Mouse (Mus musculus): ENCODE measurements at regions not wholly inside any gene's neighbourhood (a gene's known extent, or its start where the extent isn't known, plus 50 kb on each side); places are given as distances from the start of the nearest gene placed in this dataset.

- Histone ChIP-seq H3K9ac (no peak overlapping the region), H3K4me3 (ENCODE audit: low read depth, low read length) (no peak overlapping the region), H3K9me3 (ENCODE audit: low read depth, low read length) (peaks cover 9% of the 10 kb centered on the region), H3K27ac (ENCODE audit: low read depth) (no peak overlapping the region), H3K36me3 (ENCODE audit: insufficient read depth) (no peaks in the 10 kb centered on the region), H3K4me2 (no peak overlapping the region), H3K27me3 (ENCODE audit: insufficient read depth, low read length) (no peaks in the 10 kb centered on the region), H3K4me1 (ENCODE audit: insufficient read depth) (no peaks in the 10 kb centered on the region)
- no peak for ATAC-seq (ENCODE audit: insufficient read depth)
- no peak for DNase-seq
- TF ChIP-seq CTCF (IDR thresholded peaks at IDR 0.05; ENCODE audit: low read depth) = no peak
- 86% methylated on average over 2 of the region's 2 CpGs for WGBS
These were observed 55.3 kb upstream of the Spaca1 start for GRCm38 (mm10) chr4:34105251-34105650.

- Histone ChIP-seq H3K9me3 (ENCODE audit: low read depth, low read length) (no peaks in the 10 kb centered on the region), H3K27me3 (ENCODE audit: insufficient read depth, low read length) (no peaks in the 10 kb centered on the region), H3K27ac (ENCODE audit: low read depth) (no peak overlapping the region), H3K4me2 (no peak overlapping the region), H3K36me3 (ENCODE audit: insufficient read depth) (no peaks in the 10 kb centered on the region), H3K4me1 (ENCODE audit: insufficient read depth) (no peaks in the 10 kb centered on the region), H3K4me3 (ENCODE audit: low read depth, low read length) (no peak overlapping the region), H3K9ac (no peak overlapping the region)
- 13% methylated on average over 6 of the region's 6 CpGs for WGBS
- TF ChIP-seq CTCF (IDR thresholded peaks at IDR 0.05; ENCODE audit: low read depth) = no peak
- no peak for ATAC-seq (ENCODE audit: insufficient read depth)
- no peak for DNase-seq
These were observed 64.3 kb upstream of the Spaca1 start for GRCm38 (mm10) chr4:34114323-34114722.

DNA sequence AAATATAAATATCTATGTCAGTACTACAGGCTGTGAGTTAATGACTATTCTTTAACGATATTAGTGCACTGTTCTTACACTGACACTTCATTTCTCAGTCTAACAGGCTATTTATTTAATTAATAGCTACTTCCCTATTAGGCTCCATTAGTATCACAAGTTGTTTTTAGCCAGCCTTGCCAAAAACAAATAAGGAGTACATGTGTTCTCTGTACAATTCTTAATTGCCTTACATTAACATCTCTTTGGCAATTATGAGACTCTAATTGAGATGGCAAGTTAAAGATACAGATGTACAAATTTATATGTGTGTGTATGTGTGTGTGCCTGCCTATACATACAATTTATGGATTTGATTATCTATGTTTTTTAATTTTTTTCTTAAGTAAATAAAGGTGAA, 67.1 kb upstream of the Spaca1 start:
- 27% methylated on average over 1 of the region's 1 CpGs for WGBS
- H3K27me3 ChIP-seq (ENCODE audit: insufficient read depth, low read length) = no peaks in the 10 kb centered on the region
- DNase-seq = no peak

GRCm38 (mm10) chr4:34122959-34123520, 73.0 kb upstream of the Spaca1 start:
- Histone ChIP-seq H3K4me1 (ENCODE audit: insufficient read depth) (no peaks in the 10 kb centered on the region), H3K4me2 (no peak overlapping the region), H3K27me3 (ENCODE audit: insufficient read depth, low read length) (no peaks in the 10 kb centered on the region), H3K9ac (no peak overlapping the region), H3K4me3 (ENCODE audit: low read depth, low read length) (no peak overlapping the region), H3K36me3 (ENCODE audit: insufficient read depth) (no peaks in the 10 kb centered on the region), H3K27ac (ENCODE audit: low read depth) (no peak overlapping the region), H3K9me3 (ENCODE audit: low read depth, low read length) (no peaks in the 10 kb centered on the region)
- TF ChIP-seq CTCF (IDR thresholded peaks at IDR 0.05; ENCODE audit: low read depth) = no peak
- DNase-seq (no peak), ATAC-seq (ENCODE audit: insufficient read depth) (no peak)
- WGBS = 45% methylated on average over 9 of the region's 9 CpGs

More for the DNA sequence above, 67.1 kb upstream of the Spaca1 start:
- TF ChIP-seq CTCF (IDR thresholded peaks at IDR 0.05; ENCODE audit: low read depth) = no peak
- ATAC-seq (ENCODE audit: insufficient read depth) = no peak
- no peaks in the 10 kb centered on the region for H3K36me3 ChIP-seq (ENCODE audit: insufficient read depth)
- H3K4me2 ChIP-seq = no peak overlapping the region
- H3K27ac ChIP-seq (ENCODE audit: low read depth) = no peak overlapping the region
- no peaks in the 10 kb centered on the region for H3K4me1 ChIP-seq (ENCODE audit: insufficient read depth)
- H3K9me3 ChIP-seq (ENCODE audit: low read depth, low read length) = no peaks in the 10 kb centered on the region
- H3K4me3 ChIP-seq (ENCODE audit: low read depth, low read length) = no peak overlapping the region
- H3K9ac ChIP-seq = no peak overlapping the region

GRCm38 (mm10) chr4:34128224-34128623, 78.2 kb upstream of the Spaca1 start:
- Histone ChIP-seq H3K4me1 (ENCODE audit: insufficient read depth) (no peaks in the 10 kb centered on the region), H3K4me2 (no peak overlapping the region), H3K27ac (ENCODE audit: low read depth) (no peak overlapping the region), H3K4me3 (ENCODE audit: low read depth, low read length) (no peak overlapping the region), H3K9ac (no peak overlapping the region), H3K9me3 (ENCODE audit: low read depth, low read length) (no peaks in the 10 kb centered on the region), H3K27me3 (ENCODE audit: insufficient read depth, low read length) (no peaks in the 10 kb centered on the region), H3K36me3 (ENCODE audit: insufficient read depth) (no peaks in the 10 kb centered on the region)
- TF ChIP-seq CTCF (IDR thresholded peaks at IDR 0.05; ENCODE audit: low read depth) = no peak
- DNase-seq (no peak), ATAC-seq (ENCODE audit: insufficient read depth) (no peak)
- WGBS = 64% methylated on average over 4 of the region's 4 CpGs

- no peaks in the 10 kb centered on the region for H3K4me1 ChIP-seq (ENCODE audit: insufficient read depth)
- ATAC-seq (ENCODE audit: insufficient read depth) (no peak), DNase-seq (no peak)
- H3K9me3 ChIP-seq (ENCODE audit: low read depth, low read length) = no peaks in the 10 kb centered on the region
- no peak overlapping the region for H3K9ac ChIP-seq
- no peaks in the 10 kb centered on the region for H3K27me3 ChIP-seq (ENCODE audit: insufficient read depth, low read length)
- H3K27ac ChIP-seq (ENCODE audit: low read depth) = no peak overlapping the region
- TF ChIP-seq CTCF (IDR thresholded peaks at IDR 0.05; ENCODE audit: low read depth) = no peak
- no peaks in the 10 kb centered on the region for H3K36me3 ChIP-seq (ENCODE audit: insufficient read depth)
- 83% methylated on average over 2 of the region's 2 CpGs for WGBS
- H3K4me3 ChIP-seq (ENCODE audit: low read depth, low read length) = no peak overlapping the region
- no peak overlapping the region for H3K4me2 ChIP-seq
These were observed 96.3 kb upstream of the Spaca1 start for GRCm38 (mm10) chr4:34146133-34146867.

- TF ChIP-seq CTCF (IDR thresholded peaks at IDR 0.05; ENCODE audit: low read depth) = no peak
- H3K9me3 ChIP-seq (ENCODE audit: low read depth, low read length) = no peaks in the 10 kb centered on the region
- no peaks in the 10 kb centered on the region for H3K4me1 ChIP-seq (ENCODE audit: insufficient read depth)
- no peaks in the 10 kb centered on the region for H3K36me3 ChIP-seq (ENCODE audit: insufficient read depth)
- no peak overlapping the region for H3K4me3 ChIP-seq (ENCODE audit: low read depth, low read length)
- H3K27ac ChIP-seq (ENCODE audit: low read depth) = no peak overlapping the region
- no peak overlapping the region for H3K9ac ChIP-seq
- ATAC-seq (ENCODE audit: insufficient read depth) = no peak
- H3K4me2 ChIP-seq = no peak overlapping the region
- DNase-seq = no peak
- H3K27me3 ChIP-seq (ENCODE audit: insufficient read depth, low read length) = no peaks in the 10 kb centered on the region
- 67% methylated on average over 5 of the region's 5 CpGs for WGBS
These were observed 99.2 kb upstream of the Spaca1 start for GRCm38 (mm10) chr4:34148956-34149739.

All from lung, embryonic 14.5 days (tissue).